Mouse (Mus musculus): Measurements from ENCODE around the gene Rhox4g.
"Not testable (repeated sequence)": the region's sequence is repeated elsewhere in the genome, so short reads cannot be mapped to it uniquely, and the experiment has no call there.

- TF ChIP-seq CTCF, EP300 (IDR thresholded peaks at IDR 0.05; ENCODE audit: low read depth): not testable (repeated sequence)
Observed at GRCm38 (mm10) chrX:37668664-37669063, 17.5 kb upstream of the Rhox4g start, which contains the start of gene Rhox3h.

Measured in liver, embryonic 14.5 days (tissue).